Mouse (Mus musculus) E14TG2a.4 (cell line): ENCODE results near the gene Cops9.

Source experiments
- CTCF ChIP-seq: conservative IDR thresholded peaks from 2 replicates; pipeline ENCODE4 v1.5.1; 2014; ENCODE audit warnings: low read length
- NANOG ChIP-seq: IDR thresholded peaks from 2 replicates; pipeline ENCODE4 v1.6.1; 2014; ENCODE audit warnings: borderline replicate concordance, low read length, mixed read lengths
- POU5F1 ChIP-seq: IDR thresholded peaks from 2 replicates; pipeline ENCODE4 v1.6.1; 2014; ENCODE audit warnings: low read length, borderline replicate concordance

DNA sequence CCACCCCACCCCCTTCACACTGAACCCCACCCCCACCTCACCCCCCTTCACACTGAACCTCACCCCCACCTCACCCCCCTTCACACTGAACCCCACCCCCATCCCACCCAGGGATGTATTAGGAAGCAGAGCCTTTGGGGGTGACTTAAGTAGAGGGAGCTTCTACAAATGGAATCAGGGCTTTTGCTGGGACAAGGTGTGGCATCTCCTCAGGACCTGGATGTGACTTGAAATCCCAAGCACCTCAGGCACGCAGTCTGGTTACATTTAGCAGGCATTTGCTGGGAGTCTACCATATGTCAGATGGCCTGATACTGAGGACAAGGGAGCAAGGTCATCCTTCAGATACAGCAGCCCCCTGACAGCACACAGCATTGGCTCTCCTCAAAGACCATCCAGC is 7.2 kb downstream of the Cops9 start:
- TF ChIP-seq CTCF (no peak), NANOG (no peak), POU5F1 (no peak)
